24 mouse cellular contexts compared by ENCODE assay signal in the genomic region with DNA sequence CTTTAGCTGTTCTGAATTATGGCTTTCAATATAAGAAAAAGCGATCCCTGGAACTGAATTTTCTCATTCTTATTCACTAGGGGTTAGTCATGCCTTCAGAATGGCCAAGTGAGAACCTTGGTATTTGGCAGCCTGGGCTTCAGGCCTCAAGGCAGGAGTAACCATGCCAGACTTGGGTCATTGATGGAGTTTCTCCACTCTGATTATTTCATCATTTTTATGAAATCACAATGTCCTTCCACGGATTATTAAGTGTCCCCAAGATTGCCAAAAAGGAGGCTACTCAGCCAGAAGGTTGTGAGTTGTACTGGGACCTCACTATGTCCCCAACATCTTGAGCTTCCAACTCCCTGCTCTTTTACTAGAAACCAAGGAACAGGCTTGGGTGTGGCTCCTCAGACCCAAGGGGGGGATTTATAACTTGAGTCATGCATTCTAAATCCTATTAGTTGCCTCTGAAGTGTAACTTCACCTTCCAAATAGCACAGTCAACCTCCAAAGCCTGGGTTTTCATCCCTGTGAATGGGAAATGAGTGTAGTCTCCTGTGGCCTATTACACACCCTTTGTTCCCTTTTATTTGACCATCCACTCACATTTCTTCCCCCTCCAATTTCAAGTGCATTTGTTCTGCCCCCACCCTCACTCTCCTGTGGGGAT. TPM values are rescaled to one million over a fixed set of nuclear protein-coding genes. Genes with fewer than 3 reads are reported as not detected.
DNase-seq lines count a peak whose midpoint lies in the region; ATAC-seq lines count a peak whose summit lies in the region.
"Had no signal": no experiment of that assay in that cellular context is flagged by ENCODE, and none has a peak within 500 bp of the region (broad histone marks: within the 10 kb centered on the region; RNA-seq: fewer than 3 reads in every experiment).

No protein-coding gene starts in this region.

- no peak overlapping the region for H3K4me3 ChIP-seq in heart, embryonic 10.5 days
- no peak overlapping the region for H3K4me3 ChIP-seq in limb, embryonic 15.5 days
- H3K4me3 ChIP-seq: heart, adult 2 months; hindbrain, embryonic 15.5 days; intestine, embryonic 15.5 days; kidney, embryonic 15.5 days; limb, embryonic 13.5 days; liver, embryonic 15.5 days; midbrain, embryonic 10.5 days; neural tube, embryonic 12.5 days had no signal

- no peaks in the 10 kb centered on the region for H3K9me3 ChIP-seq in heart, embryonic 10.5 days
- no peaks in the 10 kb centered on the region for H3K9me3 ChIP-seq in limb, embryonic 15.5 days
- H3K9me3 ChIP-seq: hindbrain, embryonic 15.5 days; intestine, embryonic 15.5 days; kidney, embryonic 15.5 days; limb, embryonic 13.5 days; liver, embryonic 15.5 days; midbrain, embryonic 10.5 days; neural tube, embryonic 12.5 days had no signal

- no peak overlapping the region for H3K27ac ChIP-seq in heart, embryonic 10.5 days
- H3K27ac ChIP-seq in limb, embryonic 15.5 days = 0 out of 2 replicates have a peak overlapping the region, but pooled peaks have one; percentile 38
- H3K27ac ChIP-seq: heart, adult 2 months; hindbrain, embryonic 15.5 days; intestine, embryonic 15.5 days; kidney, embryonic 15.5 days; limb, embryonic 13.5 days; liver, embryonic 15.5 days; macrophage; midbrain, embryonic 10.5 days; neural tube, embryonic 12.5 days had no signal

- no peak overlapping the region for H3K9ac ChIP-seq in limb, embryonic 15.5 days
- H3K9ac ChIP-seq: hindbrain, embryonic 15.5 days; intestine, embryonic 15.5 days; kidney, embryonic 15.5 days; limb, embryonic 13.5 days; liver, embryonic 15.5 days; neural tube, embryonic 12.5 days had no signal

- WGBS in heart, embryonic 10.5 days = 71% methylated on average over 2 of the region's 2 CpGs
- WGBS in limb, embryonic 15.5 days = 55% methylated on average over 2 of the region's 2 CpGs

- ATAC-seq in limb, embryonic 15.5 days (ENCODE audit: insufficient number of reproducible peaks, low FRiP score, low TSS enrichment, low read depth) = peak; percentile 12; the same call in 1 of the 2 replicates
- ATAC-seq: intestine, embryonic 15.5 days had no signal

- no peaks in the 10 kb centered on the region for H3K27me3 ChIP-seq in heart, embryonic 10.5 days (ENCODE audit: insufficient read depth, poor library complexity, severe bottlenecking)
- no peaks in the 10 kb centered on the region for H3K27me3 ChIP-seq in limb, embryonic 15.5 days
- H3K27me3 ChIP-seq: CH12.LX; hindbrain, embryonic 15.5 days; intestine, embryonic 15.5 days; limb, embryonic 13.5 days; liver, embryonic 15.5 days; neural tube, embryonic 12.5 days had no signal

- H3K4me1 ChIP-seq in heart, embryonic 10.5 days = peaks cover 8% of the 10 kb centered on the region; the same call in 1 of the 2 replicates
- H3K4me1 ChIP-seq in limb, embryonic 15.5 days = peaks cover 14% of the 10 kb centered on the region; the same call in 1 of the 2 replicates
- H3K4me1 ChIP-seq: intestine, embryonic 15.5 days; liver, embryonic 15.5 days had no signal

- H3K36me3 ChIP-seq in heart, embryonic 10.5 days = no peaks in the 10 kb centered on the region
- no peaks in the 10 kb centered on the region for H3K36me3 ChIP-seq in limb, embryonic 15.5 days
- H3K36me3 ChIP-seq: hindbrain, embryonic 15.5 days; intestine, embryonic 15.5 days; kidney, embryonic 15.5 days; limb, embryonic 13.5 days; liver, embryonic 15.5 days; midbrain, embryonic 10.5 days; neural tube, embryonic 12.5 days had no signal

- no peak overlapping the region for H3K4me2 ChIP-seq in limb, embryonic 15.5 days
- H3K4me2 ChIP-seq: hindbrain, embryonic 15.5 days; intestine, embryonic 15.5 days; kidney, embryonic 15.5 days; limb, embryonic 13.5 days; liver, embryonic 15.5 days; neural tube, embryonic 12.5 days had no signal

- DNase-seq in adrenal gland, adult 2 months = peak; percentile 34
- no peak for DNase-seq in adrenal gland, adult 18-20 months (ENCODE audit: low spot score in 2 of 2)
- DNase-seq in heart, adult 18-20 months = peak; percentile 24 to 58
- DNase-seq in heart, embryonic 10.5 days (ENCODE audit: low spot score) = no peak
- peak; percentile 80 for DNase-seq in adipocyte (ENCODE audit: low spot score)
- no peak for DNase-seq in layer of hippocampus, adult 9-10 months (ENCODE audit: low spot score)
- DNase-seq in thymus, postnatal 36 days = no peak
- DNase-seq: adrenal gland, postnatal 25 days; cerebellum, adult 11-12 months; cerebellum, postnatal 14 days; embryo, embryonic 11 days had no signal

RNA-seq across cellular contexts. Expression of a gene that starts 16.0 kb away (rescaled TPM):
- 1 to 10 TPM; 2.2 to 3.9 TPM for total RNA-seq in adrenal gland, adult 2 months (2021)
- polyA plus RNA-seq in adrenal gland, adult 2 months (2012; rRNA removed) = 6.9 and 7.1 TPM in 2 replicates
- 1 to 10 TPM; 2.8 to 4.8 TPM for total RNA-seq in adrenal gland, adult 18-20 months (2021)
- 1 to 10 TPM; 1.8 to 3.8 TPM for total RNA-seq in heart, adult 18-20 months (2021)
- polyA plus RNA-seq in heart, embryonic 10.5 days (2016; fragmentation: Nextera tagmentation; extraction: Ambion mirVana) = 1.5 and 3.0 TPM in 2 replicates
- polyA plus RNA-seq in limb, embryonic 15.5 days (2015; fragmentation: Nextera tagmentation; extraction: Ambion mirVana) = 6.2 and 7.1 TPM in 2 replicates
- total RNA-seq: CH12.LX; MEL; monocyte, adult 5-6 weeks had no signal
- polyA plus RNA-seq: macrophage had no signal

Comparison
In these comparisons a context has a peak if more than half of its experiments do, and no peak if none do; other contexts are left out.
1. DNase-seq: peak in adrenal gland, adult 2 months (single experiment), heart, adult 18-20 months (2 of 2) and adipocyte (single experiment); none in adrenal gland, adult 18-20 months (0 of 2), heart, embryonic 10.5 days (single experiment), layer of hippocampus, adult 9-10 months (single experiment) and thymus, postnatal 36 days (0 of 2).